Comparison of ENCODE assay signal across 9 mouse cellular contexts in the genomic region with DNA sequence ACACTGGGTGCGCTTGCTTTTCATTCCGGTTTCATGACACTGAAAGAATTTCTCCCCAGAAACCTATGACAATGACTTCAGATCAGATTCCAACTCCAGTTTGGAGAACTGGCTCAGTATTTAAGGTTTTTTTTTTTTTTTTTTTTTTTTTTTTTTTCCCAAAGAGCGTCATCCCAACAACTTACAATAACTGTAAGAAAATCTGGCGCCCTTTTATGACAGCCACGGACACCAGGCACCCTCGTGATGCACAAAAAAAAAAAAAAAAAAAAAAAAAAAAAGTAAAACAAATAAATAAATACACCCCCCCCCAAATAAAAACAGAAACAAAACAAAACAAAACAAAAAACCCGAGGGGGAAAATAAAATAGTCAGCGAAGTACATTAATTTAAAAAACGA. TPM values are rescaled to one million over a fixed set of nuclear protein-coding genes. Genes with fewer than 3 reads are reported as not detected.
DNase-seq lines count a peak whose midpoint lies in the region; ATAC-seq lines count a peak whose summit lies in the region.
"Had no signal": no experiment of that assay in that cellular context is flagged by ENCODE, and none has a peak within 500 bp of the region (broad histone marks: within the 10 kb centered on the region; RNA-seq: fewer than 3 reads in every experiment).

No protein-coding gene starts in this region.

- peak overlapping the region; percentile 56 for H3K9ac ChIP-seq in liver, embryonic 11.5 days (ENCODE audit: low read depth, low read length)
- no peak overlapping the region for H3K9ac ChIP-seq in intestine, embryonic 15.5 days
- H3K9ac ChIP-seq in neural tube, embryonic 12.5 days: no peak overlapping the region

- no peaks in the 10 kb centered on the region for H3K9me3 ChIP-seq in liver, embryonic 11.5 days (ENCODE audit: control insufficient read depth, low read length)
- no peaks in the 10 kb centered on the region for H3K9me3 ChIP-seq in intestine, embryonic 15.5 days
- no peaks in the 10 kb centered on the region for H3K9me3 ChIP-seq in neural tube, embryonic 12.5 days

- H3K27ac ChIP-seq in liver, embryonic 11.5 days (ENCODE audit: low read depth, low read length): no peak overlapping the region
- H3K27ac ChIP-seq in intestine, embryonic 15.5 days: no peak overlapping the region
- no peak overlapping the region for H3K27ac ChIP-seq in neural tube, embryonic 12.5 days

- intact Hi-C loops in gastrocnemius, postnatal 36 days (cut with DNase I): no loop called here

- ATAC-seq in liver, embryonic 11.5 days (replicated peaks; ENCODE audit: low FRiP score): no peak
- ATAC-seq in intestine, embryonic 15.5 days: no peak
- no peak for ATAC-seq in neural tube, embryonic 12.5 days (ENCODE audit: low FRiP score, low read depth)

- H3K4me2 ChIP-seq in liver, embryonic 11.5 days: peak overlapping the region; percentile 77
- peak overlapping the region; percentile 77 for H3K4me2 ChIP-seq in intestine, embryonic 15.5 days (replicated peaks)
- H3K4me2 ChIP-seq in neural tube, embryonic 12.5 days (replicated peaks): peak overlapping the region; percentile 72

- WGBS in liver, embryonic 11.5 days: 19% methylated on average over 9 of the region's 9 CpGs
- 12% methylated on average over 9 of the region's 9 CpGs for WGBS in intestine, embryonic 15.5 days
- 10% methylated on average over 9 of the region's 9 CpGs for WGBS in neural tube, embryonic 12.5 days

- 0 out of 2 replicates have a peak, but pooled peaks cover 3% of the 10 kb centered on the region for H3K4me1 ChIP-seq in liver, embryonic 11.5 days (replicated peaks; ENCODE audit: control insufficient read depth, insufficient read depth, low read length)
- H3K4me1 ChIP-seq in intestine, embryonic 15.5 days (replicated peaks): 0 out of 2 replicates have a peak, but pooled peaks cover 3% of the 10 kb centered on the region
- peaks cover 10% of the 10 kb centered on the region; the same call in 1 of the 2 replicates for H3K4me1 ChIP-seq in neural tube, embryonic 12.5 days

- no peaks in the 10 kb centered on the region for H3K36me3 ChIP-seq in liver, embryonic 11.5 days (ENCODE audit: control insufficient read depth, insufficient read depth, low read length)
- no peaks in the 10 kb centered on the region for H3K36me3 ChIP-seq in intestine, embryonic 15.5 days
- no peaks in the 10 kb centered on the region for H3K36me3 ChIP-seq in neural tube, embryonic 12.5 days

- peak overlapping the region; percentile 76 for H3K4me3 ChIP-seq in liver, embryonic 11.5 days (ENCODE audit: low read depth, low read length)
- H3K4me3 ChIP-seq in intestine, embryonic 15.5 days (replicated peaks): peak overlapping the region; percentile 63
- peak overlapping the region; percentile 60 for H3K4me3 ChIP-seq in neural tube, embryonic 12.5 days

- DNase-seq in liver, embryonic 11.5 days (ENCODE audit: low spot score): no peak
- DNase-seq in liver: no peak
- DNase-seq in embryo, embryonic 11 days: peak; percentile 50
- DNase-seq in cerebellum, adult 9-10 months: no peak
- DNase-seq in gastrocnemius, postnatal 36 days: no peak
- no peak for DNase-seq in adrenal gland, postnatal 4 days (ENCODE audit: low spot score in 2 of 2)

- peaks cover 5% of the 10 kb centered on the region; the same call in 1 of the 2 replicates for H3K27me3 ChIP-seq in liver, embryonic 11.5 days (replicated peaks; ENCODE audit: control insufficient read depth, insufficient read depth, low read length)
- no peaks in the 10 kb centered on the region for H3K27me3 ChIP-seq in intestine, embryonic 15.5 days (replicated peaks)
- H3K27me3 ChIP-seq in neural tube, embryonic 12.5 days (replicated peaks): peaks cover 3% of the 10 kb centered on the region; the same call in 1 of the 2 replicates

RNA-seq across cellular contexts. Expression of a gene that starts 3.1 kb away (rescaled TPM):
- polyA plus RNA-seq in liver, embryonic 11.5 days (2014; fragmentation: Nextera tagmentation; extraction: Ambion mirVana): 13.3 and 13.6 TPM in 2 replicates
- polyA plus RNA-seq in intestine, embryonic 15.5 days (2015; fragmentation: Nextera tagmentation; extraction: Ambion mirVana): 209 and 240 TPM in 2 replicates
- 11.6 and 14.5 TPM in 2 replicates for polyA plus RNA-seq in neural tube, embryonic 12.5 days (2016; fragmentation: Nextera tagmentation; extraction: Ambion mirVana)
- 10 to 100 TPM; 30.2 to 30.3 TPM for total RNA-seq in gastrocnemius, postnatal 36 days (2021)
- 10 to 100 TPM; 59.1 to 73.4 TPM for total RNA-seq in adrenal gland, postnatal 4 days (2021)

RNA-seq across cellular contexts. Expression of a gene that starts 3.2 kb away (rescaled TPM):
- polyA plus RNA-seq in liver, embryonic 11.5 days (2014; fragmentation: Nextera tagmentation; extraction: Ambion mirVana): 3.6 and 4.0 TPM in 2 replicates
- 51.6 and 73.0 TPM in 2 replicates for polyA plus RNA-seq in intestine, embryonic 15.5 days (2015; fragmentation: Nextera tagmentation; extraction: Ambion mirVana)
- 3.1 and 4.2 TPM in 2 replicates for polyA plus RNA-seq in neural tube, embryonic 12.5 days (2016; fragmentation: Nextera tagmentation; extraction: Ambion mirVana)
- 1 to 10 TPM; 3.1 TPM for total RNA-seq in gastrocnemius, postnatal 36 days (2021)
- 10 to 100 TPM in 1 of 2 experiments, 1 to 10 TPM in 1; 9.9 to 10.7 TPM for total RNA-seq in adrenal gland, postnatal 4 days (2021)

RNA-seq across cellular contexts. Expression of a gene that starts 13.5 kb away (rescaled TPM):
- not detected in 2 replicates for polyA plus RNA-seq in liver, embryonic 11.5 days (2014; fragmentation: Nextera tagmentation; extraction: Ambion mirVana)
- not detected in 2 replicates for polyA plus RNA-seq in intestine, embryonic 15.5 days (2015; fragmentation: Nextera tagmentation; extraction: Ambion mirVana)
- not detected in 2 replicates for polyA plus RNA-seq in neural tube, embryonic 12.5 days (2016; fragmentation: Nextera tagmentation; extraction: Ambion mirVana)
- total RNA-seq in gastrocnemius, postnatal 36 days (2021): not detected
- not detected for total RNA-seq in adrenal gland, postnatal 4 days (2021)
- total RNA-seq: left cerebral cortex, postnatal 10 days had no signal

RNA-seq across cellular contexts. Expression of a gene that starts 26.5 kb away (rescaled TPM):
- not detected in 2 replicates for polyA plus RNA-seq in liver, embryonic 11.5 days (2014; fragmentation: Nextera tagmentation; extraction: Ambion mirVana)
- polyA plus RNA-seq in intestine, embryonic 15.5 days (2015; fragmentation: Nextera tagmentation; extraction: Ambion mirVana): not detected in 2 replicates
- not detected in 2 replicates for polyA plus RNA-seq in neural tube, embryonic 12.5 days (2016; fragmentation: Nextera tagmentation; extraction: Ambion mirVana)
- not detected for total RNA-seq in gastrocnemius, postnatal 36 days (2021)
- under 1 TPM in 1 of 2 experiments, not detected in 1; 0.28 TPM for total RNA-seq in adrenal gland, postnatal 4 days (2021)
- total RNA-seq: left cerebral cortex, postnatal 10 days had no signal

RNA-seq across cellular contexts. Expression of a gene that starts 30.3 kb away (rescaled TPM):
- polyA plus RNA-seq in liver, embryonic 11.5 days (2014; fragmentation: Nextera tagmentation; extraction: Ambion mirVana): 1.4 and 1.6 TPM in 2 replicates
- 0.48 and 0.68 TPM in 2 replicates for polyA plus RNA-seq in intestine, embryonic 15.5 days (2015; fragmentation: Nextera tagmentation; extraction: Ambion mirVana)
- not detected in 2 replicates for polyA plus RNA-seq in neural tube, embryonic 12.5 days (2016; fragmentation: Nextera tagmentation; extraction: Ambion mirVana)
- total RNA-seq in gastrocnemius, postnatal 36 days (2021): not detected
- total RNA-seq in adrenal gland, postnatal 4 days (2021): under 1 TPM in 1 of 2 experiments, not detected in 1; 0.64 TPM
- total RNA-seq: left cerebral cortex, postnatal 10 days had no signal

Comparison
In these comparisons a context has a peak if more than half of its experiments do, and no peak if none do; other contexts are left out.
1. RNA of a gene that starts 3.1 kb away (polyA plus RNA-seq): 209 to 240 TPM in intestine, embryonic 15.5 days; 11.6 to 14.5 TPM in neural tube, embryonic 12.5 days and 13.3 to 13.6 TPM in liver, embryonic 11.5 days; every median in the first group is over 10 times any median in the second.
2. RNA of a gene that starts 3.2 kb away (polyA plus RNA-seq): 51.6 to 73.0 TPM in intestine, embryonic 15.5 days; 3.1 to 4.2 TPM in neural tube, embryonic 12.5 days and 3.6 to 4.0 TPM in liver, embryonic 11.5 days; every median in the first group is over 10 times any median in the second.
3. Peak in every context shown above with its lines, with median percentiles within 50 percentile points of each other: H3K4me2 ChIP-seq and H3K4me3 ChIP-seq.